Mouse (Mus musculus): ENCODE results near the gene Cry2.

DNA sequence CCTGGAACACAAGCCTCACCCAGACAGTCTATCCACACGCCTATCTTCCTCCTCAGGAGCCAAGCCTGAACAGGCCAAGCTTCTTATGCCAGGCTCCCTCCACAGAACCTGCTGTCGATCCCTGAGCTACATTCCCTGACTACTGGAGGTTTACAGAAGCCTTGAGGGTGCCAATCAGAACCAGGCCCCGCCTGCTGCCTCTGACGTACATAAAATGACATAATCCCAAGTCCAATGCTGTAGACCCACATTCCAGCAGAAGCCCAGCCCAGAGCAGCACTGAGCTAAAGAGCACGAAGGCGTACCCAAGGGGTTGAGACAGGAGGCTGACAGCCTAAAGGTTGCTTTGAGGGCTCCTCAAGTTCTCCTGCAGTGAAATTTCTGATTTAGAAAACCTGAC is 6.0 kb downstream of the Cry2 start:
- TF ChIP-seq POLR2A (IDR thresholded peaks at IDR 0.05; ENCODE audit: control insufficient read depth, low read depth, low read length) (no peak), CTCF (IDR thresholded peaks at IDR 0.05; ENCODE audit: control insufficient read depth, insufficient read depth, insufficient replicate concordance, low read depth, low read length) (no peak)

Data from testis, adult 2 months (tissue).